ENCODE assay signal across 8 mouse cellular contexts in genomic region chr1:24099926-24100869, GRCm38 (mm10). TPM values are rescaled to one million over a fixed set of nuclear protein-coding genes. Genes with fewer than 3 reads are reported as not detected.
DNase-seq lines count a peak whose midpoint lies in the region; ATAC-seq and TF ChIP-seq lines count a peak whose summit lies in the region.

TSS of gene Fam135a (minus strand) at chr1:24100341.

- no peak for TF ChIP-seq CTCF in C2C12 (IDR thresholded peaks at IDR 0.05; ENCODE audit: control insufficient read depth, insufficient read depth, insufficient read length)

- peak; percentile 99 for DNase-seq in forebrain, embryonic 11.5 days (ENCODE audit: low spot score)
- peak; percentile 97 for DNase-seq in kidney, postnatal 14 days
- peak; percentile 42 to 68 for DNase-seq in natural killer cell, adult 2 months (ENCODE audit: low spot score in 2 of 2)

- peak within 1 kb of the TSS; percentile 56 for H3K4me3 ChIP-seq in C2C12 (ENCODE audit: insufficient read depth, poor library complexity, severe bottlenecking)
- peak within 1 kb of the TSS; percentile 99 for H3K4me3 ChIP-seq in brown adipose tissue, adult 24 weeks (ENCODE audit: insufficient read depth, low read depth, low read length)
- peak within 1 kb of the TSS; percentile 84 for H3K4me3 ChIP-seq in forebrain, embryonic 11.5 days (ENCODE audit: low read depth, low read length)
- H3K4me3 ChIP-seq in heart, embryonic 15.5 days: peak within 1 kb of the TSS; percentile 93
- peak within 1 kb of the TSS; percentile 67 for H3K4me3 ChIP-seq in liver, embryonic 12.5 days
- H3K4me3 ChIP-seq in stomach, embryonic 14.5 days (ENCODE audit: low read depth, low read length): peak within 1 kb of the TSS; percentile 79

- H3K79me3 ChIP-seq in C2C12 (ENCODE audit: low read depth): peaks cover 13% of the 10 kb centered on the region

- under 1% methylated on average over 77 of the region's 88 CpGs for WGBS in forebrain, embryonic 11.5 days
- WGBS in heart, embryonic 15.5 days: under 1% methylated on average over 73 of the region's 88 CpGs
- WGBS in liver, embryonic 12.5 days (ENCODE audit: insufficient replicate concordance): 2% methylated on average over 58 of the region's 88 CpGs
- under 1% methylated on average over 84 of the region's 88 CpGs for WGBS in stomach, embryonic 14.5 days

- peak within 1 kb of the TSS; percentile 74 for H3K4me2 ChIP-seq in forebrain, embryonic 11.5 days (ENCODE audit: low read depth, low read length, severe bottlenecking)
- H3K4me2 ChIP-seq in heart, embryonic 15.5 days: peak within 1 kb of the TSS; percentile 68
- H3K4me2 ChIP-seq in liver, embryonic 12.5 days: peak within 1 kb of the TSS; percentile 82
- H3K4me2 ChIP-seq in stomach, embryonic 14.5 days (replicated peaks; ENCODE audit: low read depth, low read length): peak within 1 kb of the TSS; percentile 76

- H3K36me3 ChIP-seq in C2C12 (ENCODE audit: control insufficient read depth, insufficient read depth): no peaks in the 10 kb centered on the region
- H3K36me3 ChIP-seq in forebrain, embryonic 11.5 days (ENCODE audit: control insufficient read depth, insufficient read depth, low read length): no peaks in the 10 kb centered on the region
- no peaks in the 10 kb centered on the region for H3K36me3 ChIP-seq in heart, embryonic 15.5 days
- H3K36me3 ChIP-seq in liver, embryonic 12.5 days: no peaks in the 10 kb centered on the region
- no peaks in the 10 kb centered on the region for H3K36me3 ChIP-seq in stomach, embryonic 14.5 days (ENCODE audit: control insufficient read depth, insufficient read depth, low read length)

- ATAC-seq in forebrain, embryonic 11.5 days (replicated peaks; ENCODE audit: low FRiP score): peak; percentile 90
- peak; percentile 96 for ATAC-seq in heart, embryonic 15.5 days (replicated peaks; ENCODE audit: insufficient number of reproducible peaks, insufficient read depth, low FRiP score, low read depth)
- peak; percentile 79 for ATAC-seq in liver, embryonic 12.5 days
- ATAC-seq in stomach, embryonic 14.5 days (ENCODE audit: insufficient number of reproducible peaks, insufficient read depth, low FRiP score, low read depth): peak; percentile 91

- peak within 1 kb of the TSS; percentile 86 for H3K9ac ChIP-seq in forebrain, embryonic 11.5 days (ENCODE audit: low read length)
- peak within 1 kb of the TSS; percentile 89 for H3K9ac ChIP-seq in heart, embryonic 15.5 days
- H3K9ac ChIP-seq in liver, embryonic 12.5 days: peak within 1 kb of the TSS; percentile 66
- H3K9ac ChIP-seq in stomach, embryonic 14.5 days (replicated peaks; ENCODE audit: low read depth, low read length): peak within 1 kb of the TSS; percentile 84

- H3K79me2 ChIP-seq in C2C12 (ENCODE audit: control insufficient read depth, insufficient read depth): peaks cover 43% of the 10 kb centered on the region

- H3ac ChIP-seq in C2C12 (ENCODE audit: control insufficient read depth, insufficient read length, low read depth): peak within 1 kb of the TSS; percentile 97

- H3K4me1 ChIP-seq in brown adipose tissue, adult 24 weeks (ENCODE audit: control insufficient read depth, insufficient read depth, insufficient read length, low read length): no peaks in the 10 kb centered on the region; the same call in 1 of the 2 replicates
- no peaks in the 10 kb centered on the region for H3K4me1 ChIP-seq in forebrain, embryonic 11.5 days (replicated peaks; ENCODE audit: control insufficient read depth, insufficient read depth, low read length)
- peaks cover 4% of the 10 kb centered on the region; the same call in 1 of the 2 replicates for H3K4me1 ChIP-seq in heart, embryonic 15.5 days (replicated peaks)
- H3K4me1 ChIP-seq in liver, embryonic 12.5 days: no peaks in the 10 kb centered on the region
- peaks cover 6% of the 10 kb centered on the region; the same call in 1 of the 2 replicates for H3K4me1 ChIP-seq in stomach, embryonic 14.5 days (ENCODE audit: control insufficient read depth, insufficient read depth, low read length)

- no peaks in the 10 kb centered on the region for H3K27me3 ChIP-seq in C2C12 (ENCODE audit: control insufficient read depth, insufficient read depth, insufficient read length)
- no peaks in the 10 kb centered on the region for H3K27me3 ChIP-seq in forebrain, embryonic 11.5 days (ENCODE audit: control insufficient read depth, insufficient read depth, low read length)
- no peaks in the 10 kb centered on the region for H3K27me3 ChIP-seq in heart, embryonic 15.5 days
- H3K27me3 ChIP-seq in liver, embryonic 12.5 days (replicated peaks): peaks cover 46% of the 10 kb centered on the region
- H3K27me3 ChIP-seq in stomach, embryonic 14.5 days (ENCODE audit: control insufficient read depth, insufficient read depth, low read length): no peaks in the 10 kb centered on the region

- H3K27ac ChIP-seq in brown adipose tissue, adult 24 weeks (replicated peaks; ENCODE audit: low read depth, low read length): peak within 1 kb of the TSS; percentile 62; the same call in 1 of the 2 replicates
- H3K27ac ChIP-seq in forebrain, embryonic 11.5 days (ENCODE audit: low read depth, low read length): peak within 1 kb of the TSS; percentile 68
- peak within 1 kb of the TSS; percentile 84 for H3K27ac ChIP-seq in heart, embryonic 15.5 days
- H3K27ac ChIP-seq in liver, embryonic 12.5 days: peak within 1 kb of the TSS; percentile 40; the same call in 1 of the 2 replicates
- H3K27ac ChIP-seq in stomach, embryonic 14.5 days (ENCODE audit: low read length): peak within 1 kb of the TSS; percentile 75

- no peaks in the 10 kb centered on the region for H3K9me3 ChIP-seq in forebrain, embryonic 11.5 days (ENCODE audit: control insufficient read depth, low read length)
- no peaks in the 10 kb centered on the region for H3K9me3 ChIP-seq in heart, embryonic 15.5 days (replicated peaks)
- H3K9me3 ChIP-seq in liver, embryonic 12.5 days (replicated peaks): no peaks in the 10 kb centered on the region
- no peaks in the 10 kb centered on the region for H3K9me3 ChIP-seq in stomach, embryonic 14.5 days (ENCODE audit: control insufficient read depth, low read depth, low read length)

TF ChIP-seq in C2C12, 6 proteins besides CTCF, POLR2A, EP300 and RAD21:
- TF ChIP-seq MYOD1 (IDR thresholded peaks at IDR 0.05; ENCODE audit: control insufficient read depth, insufficient read length, low read depth) (no peak), MYOG (IDR thresholded peaks at IDR 0.05; ENCODE audit: control insufficient read depth, extremely low read depth, insufficient read length) (no peak), CEBPB (IDR thresholded peaks at IDR 0.05; ENCODE audit: low read depth) (no peak), USF1 (IDR thresholded peaks at IDR 0.05; ENCODE audit: low read depth) (no peak), MAX (IDR thresholded peaks at IDR 0.05) (peak; percentile 16), FOSL1 (IDR thresholded peaks at IDR 0.05; ENCODE audit: insufficient read depth, low read length, poor library complexity, severe bottlenecking) (no peak)

RNA-seq across cellular contexts. Expression of gene Fam135a, which starts in this region (rescaled TPM):
- polyA plus RNA-seq in C2C12 (2012; fragmentation: generic; extraction: Trizol): 3.9 TPM
- polyA plus RNA-seq in brown adipose tissue, adult 24 weeks (2012; ENCODE audit: insufficient read depth, insufficient read length, missing spikeins): 5.9 and 6.5 TPM in 2 replicates
- polyA plus RNA-seq in forebrain, embryonic 11.5 days (2014; fragmentation: Nextera tagmentation; extraction: Ambion mirVana): 31.4 and 44.9 TPM in 2 replicates
- 22.2 and 26.1 TPM in 2 replicates for polyA plus RNA-seq in heart, embryonic 15.5 days (2015; fragmentation: Nextera tagmentation; extraction: Ambion mirVana)
- 7.8 and 8.6 TPM in 2 replicates for polyA plus RNA-seq in liver, embryonic 12.5 days (2016; fragmentation: Nextera tagmentation; extraction: Ambion mirVana)
- 35.9 and 37.5 TPM in 2 replicates for polyA plus RNA-seq in stomach, embryonic 14.5 days (2014; fragmentation: Nextera tagmentation; extraction: Ambion mirVana)

Comparison
In these comparisons a context has a peak if more than half of its experiments do, and no peak if none do; other contexts are left out.
1. Peak in every context shown above with its lines: DNase-seq, ATAC-seq, H3K4me3 ChIP-seq and H3K27ac ChIP-seq.